In the genomic region with DNA sequence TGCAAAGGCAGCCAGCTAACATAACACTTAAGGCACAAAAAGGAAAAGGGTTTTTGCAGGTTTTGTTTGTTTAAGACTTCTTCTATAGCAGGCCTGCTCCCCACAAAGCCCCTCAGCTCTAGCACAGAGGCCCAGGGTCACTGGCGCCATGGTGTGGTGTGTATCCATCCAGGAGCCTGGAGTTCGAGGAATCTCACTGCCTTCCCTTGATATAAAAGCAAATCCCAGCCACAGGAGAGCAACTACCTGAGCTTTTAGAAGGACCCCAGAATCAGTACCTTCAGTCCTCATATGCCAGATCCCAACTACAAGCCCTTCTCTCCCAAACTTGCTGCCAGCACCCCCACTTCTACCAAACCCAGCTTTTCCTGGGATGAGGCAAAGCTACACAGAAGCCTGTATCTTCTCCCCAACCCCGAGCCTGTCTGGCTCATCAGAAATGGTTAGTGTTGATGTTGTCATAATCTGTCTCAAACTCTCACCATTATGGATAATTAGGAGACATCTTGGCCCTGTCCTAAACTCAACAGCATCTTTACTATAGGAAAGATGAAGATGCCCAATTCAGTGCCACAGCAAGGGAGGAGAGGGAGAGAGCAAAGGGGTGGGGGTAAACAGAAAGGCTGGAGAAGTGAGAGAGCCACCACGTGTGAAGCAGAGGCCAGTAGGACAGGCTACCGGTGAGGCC, we compare ENCODE assay signal across 13 mouse cellular contexts. TPM values are rescaled to one million over a fixed set of nuclear protein-coding genes. Genes with fewer than 3 reads are reported as not detected.
DNase-seq lines count a peak whose midpoint lies in the region; ATAC-seq lines count a peak whose summit lies in the region.
"Had no signal": no experiment of that assay in that cellular context is flagged by ENCODE, and none has a peak within 500 bp of the region (broad histone marks: within the 10 kb centered on the region; RNA-seq: fewer than 3 reads in every experiment).

No protein-coding gene starts in this region.

- ATAC-seq in heart, embryonic 13.5 days (ENCODE audit: extremely low read depth, insufficient number of reproducible peaks, low FRiP score, low TSS enrichment): no peak
- ATAC-seq in midbrain, embryonic 13.5 days: no peak
- no peak for ATAC-seq in midbrain, embryonic 11.5 days (ENCODE audit: low FRiP score)
- no peak for ATAC-seq in hindbrain, embryonic 14.5 days (ENCODE audit: low FRiP score)
- ATAC-seq in stomach, embryonic 15.5 days (ENCODE audit: insufficient read depth, low FRiP score, low read depth): no peak
- no peak for ATAC-seq in granulocyte monocyte progenitor cell, adult 5-6 weeks (replicated peaks; ENCODE audit: poor library complexity, severe bottlenecking)

- H3K9ac ChIP-seq in heart, embryonic 13.5 days: no peak overlapping the region
- no peak overlapping the region for H3K9ac ChIP-seq in midbrain, embryonic 13.5 days (replicated peaks)
- no peak overlapping the region for H3K9ac ChIP-seq in midbrain, embryonic 11.5 days (ENCODE audit: low read length)
- peak overlapping the region; percentile 53 for H3K9ac ChIP-seq in hindbrain, embryonic 14.5 days
- no peak overlapping the region for H3K9ac ChIP-seq in stomach, embryonic 15.5 days
- H3K9ac ChIP-seq: liver, embryonic 14.5 days had no signal

- peaks cover 64% of the 10 kb centered on the region for H3K4me1 ChIP-seq in heart, embryonic 13.5 days
- peaks cover 53% of the 10 kb centered on the region for H3K4me1 ChIP-seq in midbrain, embryonic 13.5 days (replicated peaks)
- H3K4me1 ChIP-seq in midbrain, embryonic 11.5 days (ENCODE audit: control insufficient read depth, insufficient read depth, low read length): peaks cover 5% of the 10 kb centered on the region
- H3K4me1 ChIP-seq in hindbrain, embryonic 14.5 days (replicated peaks; ENCODE audit: control insufficient read depth, insufficient read depth, low read length): peaks cover 21% of the 10 kb centered on the region
- peaks cover 50% of the 10 kb centered on the region for H3K4me1 ChIP-seq in stomach, embryonic 15.5 days

- H3K4me3 ChIP-seq in heart, embryonic 13.5 days: no peak overlapping the region
- H3K4me3 ChIP-seq in midbrain, embryonic 13.5 days (replicated peaks): peak overlapping the region; percentile 31
- H3K4me3 ChIP-seq in midbrain, embryonic 11.5 days (ENCODE audit: low read depth, low read length): no peak overlapping the region
- H3K4me3 ChIP-seq in hindbrain, embryonic 14.5 days (replicated peaks; ENCODE audit: low read length): peak overlapping the region; percentile 27
- peak overlapping the region; percentile 13 for H3K4me3 ChIP-seq in stomach, embryonic 15.5 days (replicated peaks)
- H3K4me3 ChIP-seq: myocyte had no signal

- H3K27me3 ChIP-seq in heart, embryonic 13.5 days (replicated peaks): peaks cover 92% of the 10 kb centered on the region
- peaks cover 92% of the 10 kb centered on the region for H3K27me3 ChIP-seq in midbrain, embryonic 13.5 days
- peaks cover 99% of the 10 kb centered on the region for H3K27me3 ChIP-seq in midbrain, embryonic 11.5 days (ENCODE audit: control insufficient read depth, insufficient read depth, low read length)
- peaks cover 82% of the 10 kb centered on the region for H3K27me3 ChIP-seq in hindbrain, embryonic 14.5 days (ENCODE audit: control insufficient read depth, insufficient read depth, low read length)
- peaks cover 24% of the 10 kb centered on the region; the same call in 1 of the 2 replicates for H3K27me3 ChIP-seq in stomach, embryonic 15.5 days (replicated peaks)

- peaks cover 24% of the 10 kb centered on the region for H3K36me3 ChIP-seq in heart, embryonic 13.5 days
- no peaks in the 10 kb centered on the region for H3K36me3 ChIP-seq in midbrain, embryonic 13.5 days
- no peaks in the 10 kb centered on the region for H3K36me3 ChIP-seq in midbrain, embryonic 11.5 days (ENCODE audit: control insufficient read depth, insufficient read depth, low read length)
- no peaks in the 10 kb centered on the region for H3K36me3 ChIP-seq in hindbrain, embryonic 14.5 days (replicated peaks; ENCODE audit: control insufficient read depth, insufficient read depth)
- peaks cover 15% of the 10 kb centered on the region; the same call in 1 of the 2 replicates for H3K36me3 ChIP-seq in stomach, embryonic 15.5 days

- no peak for DNase-seq in heart, postnatal 4 days
- no peak for DNase-seq in midbrain, embryonic 11.5 days (ENCODE audit: low spot score, missing footprints)
- DNase-seq in hindbrain, embryonic 14.5 days (ENCODE audit: low spot score): no peak
- no peak for DNase-seq in adrenal gland, postnatal 36 days
- DNase-seq: right cerebral cortex, postnatal 14 days; thymus, adult 2 months had no signal

- no peaks in the 10 kb centered on the region for H3K9me3 ChIP-seq in heart, embryonic 13.5 days
- no peaks in the 10 kb centered on the region for H3K9me3 ChIP-seq in midbrain, embryonic 13.5 days
- H3K9me3 ChIP-seq in midbrain, embryonic 11.5 days (ENCODE audit: control insufficient read depth, low read length): no peaks in the 10 kb centered on the region
- H3K9me3 ChIP-seq in hindbrain, embryonic 14.5 days (ENCODE audit: control insufficient read depth, low read length): no peaks in the 10 kb centered on the region
- no peaks in the 10 kb centered on the region for H3K9me3 ChIP-seq in stomach, embryonic 15.5 days

- H3K4me2 ChIP-seq in heart, embryonic 13.5 days: peak overlapping the region; percentile 68; the same call in 1 of the 2 replicates
- peak overlapping the region; percentile 49 for H3K4me2 ChIP-seq in midbrain, embryonic 13.5 days (replicated peaks)
- H3K4me2 ChIP-seq in midbrain, embryonic 11.5 days: no peak overlapping the region
- peak overlapping the region; percentile 48 for H3K4me2 ChIP-seq in hindbrain, embryonic 14.5 days (replicated peaks)
- H3K4me2 ChIP-seq in stomach, embryonic 15.5 days: peak overlapping the region; percentile 41

- H3K27ac ChIP-seq in heart, embryonic 13.5 days (replicated peaks): no peak overlapping the region
- no peak overlapping the region for H3K27ac ChIP-seq in midbrain, embryonic 13.5 days
- no peak overlapping the region for H3K27ac ChIP-seq in midbrain, embryonic 11.5 days (ENCODE audit: low read depth, low read length)
- H3K27ac ChIP-seq in hindbrain, embryonic 14.5 days: peak overlapping the region; percentile 23
- H3K27ac ChIP-seq in stomach, embryonic 15.5 days: peak overlapping the region; percentile 84
- H3K27ac ChIP-seq: liver, embryonic 14.5 days had no signal

- WGBS in heart, embryonic 13.5 days: 41% methylated on average over 5 of the region's 5 CpGs
- WGBS in midbrain, embryonic 13.5 days: 14% methylated on average over 5 of the region's 5 CpGs
- 16% methylated on average over 5 of the region's 5 CpGs for WGBS in midbrain, embryonic 11.5 days
- WGBS in hindbrain, embryonic 14.5 days: 22% methylated on average over 5 of the region's 5 CpGs
- 50% methylated on average over 5 of the region's 5 CpGs for WGBS in stomach, embryonic 15.5 days

RNA-seq across cellular contexts. Expression of gene Nfix, which starts 29.0 kb away (rescaled TPM):
- polyA plus RNA-seq in heart, embryonic 13.5 days (2015; fragmentation: Nextera tagmentation; extraction: Ambion mirVana): 10.0 and 11.7 TPM in 2 replicates
- 100 to 1,000 TPM; 189 to 211 TPM for total RNA-seq in heart, postnatal 4 days (2021)
- polyA plus RNA-seq in midbrain, embryonic 13.5 days (2015; fragmentation: Nextera tagmentation; extraction: Ambion mirVana): 22.4 and 28.4 TPM in 2 replicates
- polyA plus RNA-seq in midbrain, embryonic 11.5 days (2014; fragmentation: Nextera tagmentation; extraction: Ambion mirVana): 2.2 and 2.5 TPM in 2 replicates
- 78.8 and 82.4 TPM in 2 replicates for polyA plus RNA-seq in hindbrain, embryonic 14.5 days (2014; fragmentation: Nextera tagmentation; extraction: Ambion mirVana)
- 28.7 and 29.3 TPM in 2 replicates for polyA plus RNA-seq in stomach, embryonic 15.5 days (2015; fragmentation: Nextera tagmentation; extraction: Ambion mirVana)
- total RNA-seq in granulocyte monocyte progenitor cell, adult 5-6 weeks (2014; fragmentation: Nextera tagmentation): 25.7 and 51.2 TPM in 2 replicates
- 9.5 and 12.8 TPM in 2 replicates for total RNA-seq in granulocyte monocyte progenitor cell, adult 5-6 weeks (2017)
- total RNA-seq in adrenal gland, postnatal 36 days (2021): 100 to 1,000 TPM in 1 of 2 experiments, 10 to 100 TPM in 1; 99.9 to 108 TPM

RNA-seq across cellular contexts. Expression of gene G430095P16Rik, which starts 48.3 kb away (rescaled TPM):
- polyA plus RNA-seq in heart, embryonic 13.5 days (2015; fragmentation: Nextera tagmentation; extraction: Ambion mirVana): 7.8 and 8.9 TPM in 2 replicates
- 1 to 10 TPM; 1.1 to 1.3 TPM for total RNA-seq in heart, postnatal 4 days (2021)
- polyA plus RNA-seq in midbrain, embryonic 13.5 days (2015; fragmentation: Nextera tagmentation; extraction: Ambion mirVana): 1.3 and 1.9 TPM in 2 replicates
- polyA plus RNA-seq in midbrain, embryonic 11.5 days (2014; fragmentation: Nextera tagmentation; extraction: Ambion mirVana): 1.6 and 1.9 TPM in 2 replicates
- polyA plus RNA-seq in hindbrain, embryonic 14.5 days (2014; fragmentation: Nextera tagmentation; extraction: Ambion mirVana): 0.55 and 0.71 TPM in 2 replicates
- polyA plus RNA-seq in stomach, embryonic 15.5 days (2015; fragmentation: Nextera tagmentation; extraction: Ambion mirVana): 3.5 and 4.1 TPM in 2 replicates
- total RNA-seq in granulocyte monocyte progenitor cell, adult 5-6 weeks (2014; fragmentation: Nextera tagmentation): 11.0 and 17.9 TPM in 2 replicates
- total RNA-seq in granulocyte monocyte progenitor cell, adult 5-6 weeks (2017): 4.4 and 4.8 TPM in 2 replicates
- total RNA-seq in adrenal gland, postnatal 36 days (2021): under 1 TPM in 1 of 2 experiments, not detected in 1; 0.46 TPM
- total RNA-seq: layer of hippocampus, postnatal 10 days had no signal

RNA-seq across cellular contexts. Expression of gene Dand5, which starts 51.5 kb away (rescaled TPM):
- 6.3 and 6.6 TPM in 2 replicates for polyA plus RNA-seq in heart, embryonic 13.5 days (2015; fragmentation: Nextera tagmentation; extraction: Ambion mirVana)
- 1 to 10 TPM; 3.4 to 3.6 TPM for total RNA-seq in heart, postnatal 4 days (2021)
- polyA plus RNA-seq in midbrain, embryonic 13.5 days (2015; fragmentation: Nextera tagmentation; extraction: Ambion mirVana): 8.8 and 8.9 TPM in 2 replicates
- 3.9 and 4.6 TPM in 2 replicates for polyA plus RNA-seq in midbrain, embryonic 11.5 days (2014; fragmentation: Nextera tagmentation; extraction: Ambion mirVana)
- polyA plus RNA-seq in hindbrain, embryonic 14.5 days (2014; fragmentation: Nextera tagmentation; extraction: Ambion mirVana): 13.5 and 14.6 TPM in 2 replicates
- polyA plus RNA-seq in stomach, embryonic 15.5 days (2015; fragmentation: Nextera tagmentation; extraction: Ambion mirVana): 6.3 and 6.9 TPM in 2 replicates
- total RNA-seq in granulocyte monocyte progenitor cell, adult 5-6 weeks (2014; fragmentation: Nextera tagmentation): 4.1 and 4.7 TPM in 2 replicates
- total RNA-seq in granulocyte monocyte progenitor cell, adult 5-6 weeks (2017): 3.6 and 3.7 TPM in 2 replicates
- total RNA-seq in adrenal gland, postnatal 36 days (2021): 1 to 10 TPM; 9.1 to 10.0 TPM

Comparison
In these comparisons a context has a peak if more than half of its experiments do, and no peak if none do; other contexts are left out.
1. H3K4me3 ChIP-seq: peak in midbrain, embryonic 13.5 days (single experiment), hindbrain, embryonic 14.5 days (single experiment) and stomach, embryonic 15.5 days (single experiment); none in heart, embryonic 13.5 days (single experiment) and midbrain, embryonic 11.5 days (single experiment).
2. H3K27ac ChIP-seq: peak in hindbrain, embryonic 14.5 days (single experiment) and stomach, embryonic 15.5 days (single experiment); none in heart, embryonic 13.5 days (single experiment), midbrain, embryonic 13.5 days (single experiment) and midbrain, embryonic 11.5 days (single experiment).